Mouse (Mus musculus): ENCODE data around the gene Gm11559. TPM values are rescaled to one million over a fixed set of nuclear protein-coding genes. Genes with fewer than 3 reads are reported as not detected.
A peak's percentile ranks its signal among the peaks of the same experiment; 100 is the strongest.
"Not testable (repeated sequence)": the region's sequence is repeated elsewhere in the genome, so short reads cannot be mapped to it uniquely, and the experiment has no call there.

Gm11559 gene
- polyA plus RNA-seq (2016; fragmentation: Nextera tagmentation; extraction: Ambion mirVana), result not detected in 2 replicates

GRCm38 (mm10) chr11:99864176-99864575 lies at the start of gene Gm11559:
Gene Gm11559 (plus strand): TSS chr11:99864476.
- not testable (repeated sequence) for H3K27ac ChIP-seq; DNase-seq (ENCODE audit: extremely low spot score, low spot score); H3K4me3 ChIP-seq; H3K27me3 ChIP-seq (ENCODE audit: poor library complexity, severe bottlenecking); H3K36me3 ChIP-seq (replicated peaks); H3K9me3 ChIP-seq; H3K4me1 ChIP-seq
- 79% methylated on average over 1 of the region's 1 CpGs for WGBS

GRCm38 (mm10) chr11:99815566-99815965 lies 48.7 kb upstream of the Gm11559 start, which contains the start of gene Gm11564:
Gene Gm11564 (minus strand): TSS chr11:99815666.
- H3K9me3 ChIP-seq; H3K4me1 ChIP-seq; H3K36me3 ChIP-seq (replicated peaks); H3K27me3 ChIP-seq (ENCODE audit: poor library complexity, severe bottlenecking); DNase-seq (ENCODE audit: extremely low spot score, low spot score); H3K4me3 ChIP-seq: not testable (repeated sequence)
- peak within 1 kb of the TSS; percentile 61; the same call in 1 of the 2 replicates for H3K27ac ChIP-seq
- WGBS, result 87% methylated on average over 2 of the region's 2 CpGs

GRCm38 (mm10) chr11:99837966-99838365 lies 26.3 kb upstream of the Gm11559 start, which contains the start of gene 2300003K06Rik:
Gene 2300003K06Rik (minus strand): TSS chr11:99838066.
- Histone ChIP-seq H3K27ac (no peak within 1 kb of the TSS), H3K36me3 (replicated peaks) (no peaks in the 10 kb centered on the region), H3K4me1 (peaks cover 18% of the 10 kb centered on the region), H3K27me3 (ENCODE audit: poor library complexity, severe bottlenecking) (no peaks in the 10 kb centered on the region), H3K4me3 (no peak within 1 kb of the TSS), H3K9me3 (no peaks in the 10 kb centered on the region)
- no peak for DNase-seq (ENCODE audit: extremely low spot score, low spot score)
- 73% methylated on average over 1 of the region's 1 CpGs for WGBS

- Histone ChIP-seq H3K27me3 (ENCODE audit: poor library complexity, severe bottlenecking) (no peaks in the 10 kb centered on the region), H3K4me1 (peaks cover 20% of the 10 kb centered on the region)
- 64% methylated on average over 1 of the region's 1 CpGs for WGBS
Observed at GRCm38 (mm10) chr11:99842185-99842584, 22.1 kb upstream of the Gm11559 start.

GRCm38 (mm10) chr11:99846746-99847145 lies 17.5 kb upstream of the Gm11559 start:
- WGBS, result 100% methylated on average over 2 of the region's 2 CpGs
- no peak for DNase-seq (ENCODE audit: extremely low spot score, low spot score)

More at GRCm38 (mm10) chr11:99842185-99842584, 22.1 kb upstream of the Gm11559 start:
- no peak for DNase-seq (ENCODE audit: extremely low spot score, low spot score)
- Histone ChIP-seq H3K27ac (no peak overlapping the region), H3K36me3 (replicated peaks) (no peaks in the 10 kb centered on the region), H3K4me3 (no peak overlapping the region), H3K9me3 (no peaks in the 10 kb centered on the region)

GRCm38 (mm10) chr11:99851508-99851907 lies 12.8 kb upstream of the Gm11559 start, which contains the start of gene Krtap4-16:
Gene Krtap4-16 (minus strand): TSS chr11:99851608.
- Histone ChIP-seq H3K4me3 (no peak within 1 kb of the TSS), H3K27ac (peak within 1 kb of the TSS; percentile 44; the same call in 1 of the 2 replicates), H3K4me1 (no peaks in the 10 kb centered on the region), H3K9me3 (0 out of 2 replicates have a peak, but pooled peaks cover 4% of the 10 kb centered on the region), H3K36me3 (replicated peaks) (no peaks in the 10 kb centered on the region), H3K27me3 (ENCODE audit: poor library complexity, severe bottlenecking) (no peaks in the 10 kb centered on the region)
- DNase-seq (ENCODE audit: extremely low spot score, low spot score), result no peak

More at GRCm38 (mm10) chr11:99846746-99847145, 17.5 kb upstream of the Gm11559 start:
- Histone ChIP-seq H3K4me1 (peaks cover 14% of the 10 kb centered on the region), H3K36me3 (replicated peaks) (no peaks in the 10 kb centered on the region), H3K27ac (no peak overlapping the region), H3K9me3 (0 out of 2 replicates have a peak, but pooled peaks cover 4% of the 10 kb centered on the region), H3K27me3 (ENCODE audit: poor library complexity, severe bottlenecking) (no peaks in the 10 kb centered on the region), H3K4me3 (no peak overlapping the region)

GRCm38 (mm10) chr11:99854121-99854520 lies 10.2 kb upstream of the Gm11559 start:
- WGBS, result 66% methylated on average over 3 of the region's 3 CpGs
- H3K27ac ChIP-seq, result no peak overlapping the region
- H3K9me3 ChIP-seq, result 0 out of 2 replicates have a peak, but pooled peaks cover 4% of the 10 kb centered on the region
- H3K4me3 ChIP-seq, result no peak overlapping the region
- no peak for DNase-seq (ENCODE audit: extremely low spot score, low spot score)
- H3K4me1 ChIP-seq, result no peaks in the 10 kb centered on the region
- no peaks in the 10 kb centered on the region for H3K27me3 ChIP-seq (ENCODE audit: poor library complexity, severe bottlenecking)
- H3K36me3 ChIP-seq (replicated peaks), result no peaks in the 10 kb centered on the region

- H3K27me3 ChIP-seq (ENCODE audit: poor library complexity, severe bottlenecking), result no peaks in the 10 kb centered on the region
- no peaks in the 10 kb centered on the region for H3K9me3 ChIP-seq
- DNase-seq (ENCODE audit: extremely low spot score, low spot score), result no peak
- H3K4me3 ChIP-seq, result no peak within 1 kb of the TSS
- 83% methylated on average over 2 of the region's 2 CpGs for WGBS
- H3K4me1 ChIP-seq, result no peaks in the 10 kb centered on the region
- H3K36me3 ChIP-seq (replicated peaks), result no peaks in the 10 kb centered on the region
- no peak within 1 kb of the TSS for H3K27ac ChIP-seq
Observed at GRCm38 (mm10) chr11:99857617-99858016, 6.7 kb upstream of the Gm11559 start, which contains the start of gene Gm11568. Gene Gm11568 (plus strand): TSS chr11:99857917.

GRCm38 (mm10) chr11:99858761-99859160 lies 5.5 kb upstream of the Gm11559 start:
- Histone ChIP-seq H3K9me3 (no peaks in the 10 kb centered on the region), H3K27me3 (ENCODE audit: poor library complexity, severe bottlenecking) (no peaks in the 10 kb centered on the region), H3K4me1 (no peaks in the 10 kb centered on the region), H3K4me3 (no peak overlapping the region), H3K27ac (no peak overlapping the region), H3K36me3 (replicated peaks) (no peaks in the 10 kb centered on the region)
- DNase-seq (ENCODE audit: extremely low spot score, low spot score), result no peak
- WGBS, result 88% methylated on average over 2 of the region's 2 CpGs

- not testable (repeated sequence) for H3K4me1 ChIP-seq, H3K27ac ChIP-seq
Observed at GRCm38 (mm10) chr11:99873089-99873488, 8.8 kb downstream of the Gm11559 start, which contains the start of gene Krtap9-1. Gene Krtap9-1 (plus strand): TSS chr11:99873389.

GRCm38 (mm10) chr11:99878887-99879286 lies 14.6 kb downstream of the Gm11559 start, which contains the start of gene Gm11567:
Gene Gm11567 (plus strand): TSS chr11:99879187.
- WGBS, result 72% methylated on average over 1 of the region's 1 CpGs
- not testable (repeated sequence) for H3K4me1 ChIP-seq; DNase-seq (ENCODE audit: extremely low spot score, low spot score)

More at GRCm38 (mm10) chr11:99873089-99873488, 8.8 kb downstream of the Gm11559 start, which contains the start of gene Krtap9-1:
- H3K4me3 ChIP-seq; H3K27me3 ChIP-seq (ENCODE audit: poor library complexity, severe bottlenecking); H3K36me3 ChIP-seq (replicated peaks); DNase-seq (ENCODE audit: extremely low spot score, low spot score); H3K9me3 ChIP-seq: not testable (repeated sequence)
- 91% methylated on average over 1 of the region's 1 CpGs for WGBS

GRCm38 (mm10) chr11:99907620-99908019 lies 43.3 kb downstream of the Gm11559 start, which contains the start of gene Krtap31-1:
Gene Krtap31-1 (plus strand): TSS chr11:99907920.
- Histone ChIP-seq H3K4me1 (no peaks in the 10 kb centered on the region), H3K27ac (no peak within 1 kb of the TSS), H3K9me3 (no peaks in the 10 kb centered on the region), H3K4me3 (no peak within 1 kb of the TSS), H3K27me3 (ENCODE audit: poor library complexity, severe bottlenecking) (no peaks in the 10 kb centered on the region), H3K36me3 (replicated peaks) (no peaks in the 10 kb centered on the region)
- no peak for DNase-seq (ENCODE audit: extremely low spot score, low spot score)
- WGBS, result 83% methylated on average over 2 of the region's 2 CpGs

More at GRCm38 (mm10) chr11:99878887-99879286, 14.6 kb downstream of the Gm11559 start, which contains the start of gene Gm11567:
- not testable (repeated sequence) for H3K27ac ChIP-seq; H3K27me3 ChIP-seq (ENCODE audit: poor library complexity, severe bottlenecking); H3K4me3 ChIP-seq; H3K36me3 ChIP-seq (replicated peaks); H3K9me3 ChIP-seq

- WGBS, result 90% methylated on average over 3 of the region's 3 CpGs
- DNase-seq (ENCODE audit: extremely low spot score, low spot score), result no peak
- Histone ChIP-seq H3K9me3 (no peaks in the 10 kb centered on the region), H3K27me3 (ENCODE audit: poor library complexity, severe bottlenecking) (no peaks in the 10 kb centered on the region), H3K36me3 (replicated peaks) (no peaks in the 10 kb centered on the region), H3K4me1 (no peaks in the 10 kb centered on the region), H3K27ac (no peak within 1 kb of the TSS), H3K4me3 (no peak within 1 kb of the TSS)
Observed at GRCm38 (mm10) chr11:99914451-99914850, 50.2 kb downstream of the Gm11559 start, which contains the start of gene Gm11565. Gene Gm11565 (plus strand): TSS chr11:99914751.
